Mouse (Mus musculus): Measurements from ENCODE around the gene Stat5b. TPM values are rescaled to one million over a fixed set of nuclear protein-coding genes. Genes with fewer than 3 reads are reported as not detected.

Gene Stat5b
- polyA plus RNA-seq, 1 experiment from 2014 or later: 16.1 TPM

DNA sequence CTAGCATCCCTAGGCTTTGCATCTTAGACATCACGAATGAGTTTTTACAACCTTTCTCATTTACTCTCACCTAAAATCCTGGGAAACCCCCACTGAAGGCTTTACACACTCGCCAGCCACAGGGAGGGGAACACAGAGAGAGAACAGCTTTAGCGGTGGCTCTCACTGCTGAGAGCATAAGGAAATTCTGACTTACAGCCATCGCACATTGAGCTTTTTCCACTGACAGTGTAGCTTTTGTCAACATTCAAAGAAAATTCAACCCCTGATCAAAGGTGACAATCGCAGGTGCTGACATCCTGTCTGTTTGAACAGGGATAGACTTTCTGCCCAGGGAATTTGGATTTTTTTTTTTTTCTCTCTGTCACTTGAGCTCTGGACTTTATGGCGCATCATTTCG is 8.5 kb downstream of the Stat5b start:
- no peak overlapping the region for H3K4me3 ChIP-seq (ENCODE audit: low read depth, low read length)
- H3K9me3 ChIP-seq (ENCODE audit: control insufficient read depth, low read length): no peaks in the 10 kb centered on the region
- no peak overlapping the region for H3K4me2 ChIP-seq (replicated peaks; ENCODE audit: low read depth)
- no peak for ATAC-seq (ENCODE audit: low FRiP score, low TSS enrichment)
- H3K4me1 ChIP-seq (replicated peaks; ENCODE audit: control insufficient read depth, insufficient read depth): no peaks in the 10 kb centered on the region
- H3K27ac ChIP-seq (replicated peaks): no peak overlapping the region
- H3K9ac ChIP-seq (ENCODE audit: low read length): no peak overlapping the region
- TF ChIP-seq EP300 (optimal IDR thresholded peaks at IDR 0.05): no peak
- H3K27me3 ChIP-seq (ENCODE audit: control insufficient read depth, insufficient read depth, low read length): no peaks in the 10 kb centered on the region
- DNase-seq (ENCODE audit: low spot score): no peak
- H3K36me3 ChIP-seq (ENCODE audit: control insufficient read depth, insufficient read depth, low read length): no peaks in the 10 kb centered on the region
- 66% methylated on average over 7 of the region's 7 CpGs for WGBS

GRCm38 (mm10) chr11:100840866-100841265 is 9.7 kb downstream of the Stat5b start:
- H3K27me3 ChIP-seq (ENCODE audit: control insufficient read depth, insufficient read depth, low read length): no peaks in the 10 kb centered on the region
- H3K27ac ChIP-seq (replicated peaks): no peak overlapping the region
- ATAC-seq (ENCODE audit: low FRiP score, low TSS enrichment) (no peak), DNase-seq (ENCODE audit: low spot score) (no peak)
- no peak overlapping the region for H3K4me2 ChIP-seq (replicated peaks; ENCODE audit: low read depth)
- TF ChIP-seq CTCF (IDR thresholded peaks at IDR 0.05; ENCODE audit: low read depth) (no peak), EP300 (optimal IDR thresholded peaks at IDR 0.05) (no peak)
- no peaks in the 10 kb centered on the region for H3K9me3 ChIP-seq (ENCODE audit: control insufficient read depth, low read length)
- no peaks in the 10 kb centered on the region for H3K36me3 ChIP-seq (ENCODE audit: control insufficient read depth, insufficient read depth, low read length)
- no peak overlapping the region for H3K9ac ChIP-seq (ENCODE audit: low read length)
- H3K4me3 ChIP-seq (ENCODE audit: low read depth, low read length): no peak overlapping the region
- H3K4me1 ChIP-seq (replicated peaks; ENCODE audit: control insufficient read depth, insufficient read depth): no peaks in the 10 kb centered on the region
- 69% methylated on average over 12 of the region's 12 CpGs for WGBS

DNA sequence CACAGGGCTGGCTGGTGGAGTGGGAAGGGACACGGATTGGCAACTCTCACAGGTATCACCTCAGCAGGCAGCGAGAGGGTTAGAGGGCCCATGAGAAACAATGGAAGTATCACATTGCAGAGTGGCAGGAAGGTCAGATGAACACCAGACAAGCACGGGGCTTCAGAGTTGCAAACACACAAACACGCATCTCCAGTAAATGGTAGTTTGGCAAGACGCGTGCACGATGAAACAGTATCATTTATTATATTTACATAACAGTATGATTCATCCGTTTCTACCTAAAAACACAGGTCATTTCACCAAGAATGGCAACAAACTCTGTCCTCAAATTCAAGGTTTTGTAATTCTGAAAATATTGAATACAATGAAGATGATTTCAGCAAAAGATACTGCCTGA is 11.0 kb downstream of the Stat5b start:
- Histone ChIP-seq H3K9ac (ENCODE audit: low read length) (no peak overlapping the region), H3K27ac (replicated peaks) (no peak overlapping the region), H3K4me1 (replicated peaks; ENCODE audit: control insufficient read depth, insufficient read depth) (no peaks in the 10 kb centered on the region), H3K4me2 (replicated peaks; ENCODE audit: low read depth) (no peak overlapping the region), H3K27me3 (ENCODE audit: control insufficient read depth, insufficient read depth, low read length) (no peaks in the 10 kb centered on the region), H3K4me3 (ENCODE audit: low read depth, low read length) (no peak overlapping the region), H3K9me3 (ENCODE audit: control insufficient read depth, low read length) (no peaks in the 10 kb centered on the region), H3K36me3 (ENCODE audit: control insufficient read depth, insufficient read depth, low read length) (no peaks in the 10 kb centered on the region)
- ATAC-seq (ENCODE audit: low FRiP score, low TSS enrichment) (no peak), DNase-seq (ENCODE audit: low spot score) (no peak)
- TF ChIP-seq EP300 (optimal IDR thresholded peaks at IDR 0.05) (no peak), CTCF (IDR thresholded peaks at IDR 0.05; ENCODE audit: low read depth) (no peak)
- 59% methylated on average over 8 of the region's 8 CpGs for WGBS

- Histone ChIP-seq H3K27ac (replicated peaks) (no peak overlapping the region), H3K4me2 (replicated peaks; ENCODE audit: low read depth) (no peak overlapping the region), H3K27me3 (ENCODE audit: control insufficient read depth, insufficient read depth, low read length) (no peaks in the 10 kb centered on the region), H3K36me3 (ENCODE audit: control insufficient read depth, insufficient read depth, low read length) (no peaks in the 10 kb centered on the region), H3K9me3 (ENCODE audit: control insufficient read depth, low read length) (no peaks in the 10 kb centered on the region), H3K4me1 (replicated peaks; ENCODE audit: control insufficient read depth, insufficient read depth) (no peaks in the 10 kb centered on the region), H3K9ac (ENCODE audit: low read length) (no peak overlapping the region), H3K4me3 (ENCODE audit: low read depth, low read length) (no peak overlapping the region)
- ATAC-seq (ENCODE audit: low FRiP score, low TSS enrichment) (no peak), DNase-seq (ENCODE audit: low spot score) (no peak)
- WGBS: 90% methylated on average over 9 of the region's 9 CpGs
- TF ChIP-seq EP300 (optimal IDR thresholded peaks at IDR 0.05): no peak
- TF ChIP-seq CTCF (IDR thresholded peaks at IDR 0.05; ENCODE audit: low read depth): no peak
These were observed 11.6 kb downstream of the Stat5b start for GRCm38 (mm10) chr11:100838894-100839293.

- Histone ChIP-seq H3K4me1 (replicated peaks; ENCODE audit: control insufficient read depth, insufficient read depth) (no peaks in the 10 kb centered on the region), H3K36me3 (ENCODE audit: control insufficient read depth, insufficient read depth, low read length) (no peaks in the 10 kb centered on the region), H3K27me3 (ENCODE audit: control insufficient read depth, insufficient read depth, low read length) (no peaks in the 10 kb centered on the region), H3K9ac (ENCODE audit: low read length) (no peak overlapping the region), H3K4me2 (replicated peaks; ENCODE audit: low read depth) (no peak overlapping the region), H3K27ac (replicated peaks) (no peak overlapping the region), H3K4me3 (ENCODE audit: low read depth, low read length) (no peak overlapping the region), H3K9me3 (ENCODE audit: control insufficient read depth, low read length) (no peaks in the 10 kb centered on the region)
- 56% methylated on average over 9 of the region's 9 CpGs for WGBS
- TF ChIP-seq CTCF (IDR thresholded peaks at IDR 0.05; ENCODE audit: low read depth) (peak; percentile 70), EP300 (optimal IDR thresholded peaks at IDR 0.05) (no peak)
- peak; percentile 59 for ATAC-seq (ENCODE audit: low FRiP score, low TSS enrichment)
- DNase-seq (ENCODE audit: low spot score): peak; percentile 57
These were observed 13.4 kb downstream of the Stat5b start for GRCm38 (mm10) chr11:100836923-100837702.

GRCm38 (mm10) chr11:100833466-100833865 is 17.1 kb downstream of the Stat5b start:
- 53% methylated on average over 7 of the region's 7 CpGs for WGBS
- H3K4me3 ChIP-seq (ENCODE audit: low read depth, low read length): no peak overlapping the region
- no peaks in the 10 kb centered on the region for H3K27me3 ChIP-seq (ENCODE audit: control insufficient read depth, insufficient read depth, low read length)
- no peaks in the 10 kb centered on the region for H3K9me3 ChIP-seq (ENCODE audit: control insufficient read depth, low read length)
- TF ChIP-seq CTCF (IDR thresholded peaks at IDR 0.05; ENCODE audit: low read depth) (peak; percentile 74), EP300 (optimal IDR thresholded peaks at IDR 0.05) (no peak)
- H3K4me2 ChIP-seq (replicated peaks; ENCODE audit: low read depth): no peak overlapping the region
- no peak overlapping the region for H3K27ac ChIP-seq (replicated peaks)
- ATAC-seq (ENCODE audit: low FRiP score, low TSS enrichment): peak; percentile 84
- DNase-seq (ENCODE audit: low spot score): peak; percentile 70
- H3K36me3 ChIP-seq (ENCODE audit: control insufficient read depth, insufficient read depth, low read length): no peaks in the 10 kb centered on the region
- H3K4me1 ChIP-seq (replicated peaks; ENCODE audit: control insufficient read depth, insufficient read depth): no peaks in the 10 kb centered on the region
- no peak overlapping the region for H3K9ac ChIP-seq (ENCODE audit: low read length)
